Mouse (Mus musculus): Measurements from ENCODE around the gene Pacrg.

The Pacrg gene

GRCm38 (mm10) chr17:10624699-10625424 lies 215.2 kb downstream of the Pacrg start:
- no peak for DNase-seq

DNA sequence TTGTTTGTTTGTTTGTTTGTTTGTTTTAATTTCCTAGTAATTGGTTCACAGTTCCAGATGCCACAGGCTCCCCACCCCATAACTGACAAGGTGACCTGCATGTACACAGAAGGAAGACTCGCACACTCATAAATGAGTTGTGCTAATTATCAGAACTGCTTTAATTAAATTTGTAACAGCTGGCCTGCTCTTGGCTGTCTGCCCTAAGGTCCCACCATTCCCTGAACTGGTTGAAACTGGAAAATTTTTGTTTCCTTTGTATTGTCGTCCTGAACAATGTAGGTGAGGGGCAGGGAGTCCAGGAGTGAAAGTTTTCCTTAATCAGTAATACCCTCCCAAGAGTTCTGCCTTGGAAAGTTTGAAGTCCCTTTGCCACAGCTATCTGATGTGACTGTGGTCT lies 219.5 kb downstream of the Pacrg start:
- DNase-seq = no peak

- peak; percentile 23 to 38 for DNase-seq
Observed at GRCm38 (mm10) chr17:10619881-10620280, 220.2 kb downstream of the Pacrg start.

- DNase-seq = peak; percentile 53 to 63
Observed at GRCm38 (mm10) chr17:10617656-10618055, 222.5 kb downstream of the Pacrg start.

GRCm38 (mm10) chr17:10615611-10616010 lies 224.5 kb downstream of the Pacrg start:
- no peak for DNase-seq

DNA sequence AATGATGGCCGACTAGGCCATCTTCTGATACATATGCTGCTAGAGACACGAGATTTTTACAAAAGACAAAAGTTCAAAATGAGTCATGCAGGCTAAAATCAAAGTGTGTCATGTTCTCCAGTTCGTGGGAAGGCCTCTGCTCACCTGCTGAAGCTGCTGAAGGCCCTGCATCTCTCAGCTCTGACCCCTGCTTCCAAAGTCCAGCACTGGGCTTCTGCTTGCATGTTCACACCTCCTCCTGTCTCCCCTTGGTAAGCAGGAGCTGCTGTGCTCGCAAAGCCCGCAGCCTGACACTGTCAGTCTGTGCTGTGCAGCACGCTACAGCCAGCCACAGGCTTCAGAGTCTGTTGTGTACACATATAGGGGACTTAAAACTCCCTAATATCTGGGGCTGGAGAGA lies 225.4 kb downstream of the Pacrg start:
- no peak for DNase-seq

GRCm38 (mm10) chr17:10611626-10612025 lies 228.5 kb downstream of the Pacrg start:
- no peak for DNase-seq

DNA sequence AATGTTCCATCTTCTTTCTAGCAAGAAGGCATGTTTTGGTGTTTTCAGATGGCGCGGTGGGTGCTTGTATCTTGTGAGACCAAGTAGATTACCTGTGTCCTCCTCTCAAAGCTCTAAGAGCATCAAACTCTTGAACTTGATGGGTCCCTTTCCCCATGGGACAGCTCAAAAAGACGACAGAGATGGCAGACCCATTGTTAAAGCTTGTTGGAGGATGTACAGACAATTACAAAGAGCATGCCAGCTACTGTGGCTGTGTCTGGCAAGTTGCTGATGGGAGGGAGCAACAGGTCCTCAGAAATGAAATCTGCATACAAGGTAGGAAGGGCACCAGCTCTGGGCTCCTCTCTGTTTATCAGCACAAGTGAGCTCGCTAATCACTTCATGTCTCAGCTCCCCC lies 232.0 kb downstream of the Pacrg start:
- DNase-seq = no peak

DNA sequence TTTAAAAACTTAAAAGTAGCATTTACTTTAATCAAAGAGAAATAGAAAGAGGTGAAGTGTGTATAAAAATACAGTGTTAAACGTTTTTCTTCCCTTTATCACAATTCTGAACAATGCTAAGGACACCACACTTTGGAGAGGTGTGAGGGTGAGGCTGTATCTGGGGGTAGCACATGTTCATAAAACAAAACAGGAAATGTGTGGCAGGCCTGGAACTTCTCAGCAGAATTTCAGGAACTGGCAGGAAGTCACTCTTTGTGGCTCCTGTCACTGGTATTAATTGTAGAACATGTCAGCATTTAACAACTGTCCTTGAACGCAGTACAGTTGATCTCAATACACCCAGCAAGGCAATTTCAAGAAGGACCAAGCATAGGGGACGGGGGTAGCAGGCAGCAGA lies 234.0 kb downstream of the Pacrg start:
- DNase-seq = no peak

DNA sequence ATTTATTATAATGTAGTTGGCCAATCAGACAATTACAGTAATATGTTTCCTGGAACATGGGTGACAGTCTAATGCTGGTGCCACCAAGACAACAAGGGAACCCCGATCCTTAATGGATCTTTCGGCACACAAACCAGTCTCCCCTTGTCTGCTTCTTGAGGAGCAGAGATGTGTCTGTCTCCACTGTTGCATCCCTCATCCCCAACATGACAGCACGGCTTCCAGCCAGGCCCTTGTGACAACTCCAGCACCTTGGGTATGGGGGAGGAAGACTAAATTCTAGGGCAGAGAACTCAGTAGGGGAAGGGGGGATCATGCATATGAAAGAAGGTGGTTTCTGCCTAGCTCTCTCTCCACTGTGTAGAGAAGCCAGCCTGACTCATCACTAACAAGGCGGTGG lies 242.4 kb downstream of the Pacrg start:
- DNase-seq = no peak

- no peak for DNase-seq
Observed at GRCm38 (mm10) chr17:10589604-10590003, 250.5 kb downstream of the Pacrg start.

DNA sequence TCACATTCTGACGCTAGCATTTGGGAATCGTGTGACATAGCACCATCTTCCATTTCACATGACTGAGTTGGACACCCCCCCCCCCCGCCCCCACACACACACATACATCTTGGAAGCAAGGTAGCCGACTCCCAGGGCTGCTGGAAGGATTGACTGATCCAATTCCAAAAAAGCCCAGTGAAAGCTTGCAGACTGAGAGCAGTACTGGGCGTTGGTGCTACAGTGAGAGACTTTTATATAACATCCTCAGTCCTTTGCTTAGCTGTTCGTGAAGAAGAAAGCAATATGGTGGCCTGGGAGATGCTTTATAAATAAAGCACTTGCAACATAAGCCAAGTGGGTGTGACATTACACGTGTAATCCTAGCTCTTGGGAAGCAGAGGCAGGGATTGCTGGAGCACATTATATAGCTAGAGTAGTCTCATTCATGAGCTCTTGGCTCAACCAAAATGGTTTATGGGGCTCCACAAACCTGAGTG lies 251.2 kb downstream of the Pacrg start:
- no peak for DNase-seq

- DNase-seq = no peak
Observed at GRCm38 (mm10) chr17:10583301-10583700, 256.8 kb downstream of the Pacrg start.

DNA sequence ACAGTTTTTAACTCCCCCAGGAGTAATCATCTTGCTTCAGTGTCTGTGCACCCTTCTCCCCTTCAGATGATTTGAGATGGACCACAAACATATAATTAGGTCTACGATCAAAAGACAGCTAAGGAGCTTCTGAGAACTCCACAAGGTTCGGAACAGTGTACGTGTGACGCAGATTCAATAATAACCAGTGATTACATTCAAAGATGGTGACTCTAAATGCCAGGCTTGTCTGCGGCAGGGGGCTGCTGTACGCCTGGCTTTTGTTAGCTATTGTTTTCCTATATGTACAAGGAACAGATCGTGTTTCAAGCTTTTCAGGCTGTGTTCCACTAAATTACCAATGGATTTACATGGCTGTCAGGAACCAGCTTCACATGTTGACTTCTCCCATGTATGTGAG lies 264.8 kb downstream of the Pacrg start:
- no peak for DNase-seq

DNA sequence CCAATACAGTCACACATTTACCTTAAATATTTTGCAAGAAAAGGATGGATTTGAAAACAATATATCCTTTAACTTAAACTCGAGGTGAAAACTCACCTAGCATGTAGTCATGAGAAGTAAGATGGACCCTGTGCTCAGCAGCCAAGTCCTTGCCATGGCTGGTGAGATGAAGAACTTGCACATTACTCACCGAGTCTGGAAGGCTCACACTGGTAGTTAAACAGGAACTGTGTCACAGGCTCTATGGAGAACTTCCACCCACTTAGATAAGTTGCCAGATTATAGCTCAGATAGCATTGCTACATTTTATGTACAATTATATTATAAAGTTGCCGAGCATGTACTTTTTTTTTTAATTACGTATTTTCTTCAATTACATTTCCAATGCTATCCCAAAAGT lies 267.7 kb downstream of the Pacrg start:
- DNase-seq = no peak

- DNase-seq = no peak
Observed at GRCm38 (mm10) chr17:10569270-10569669, 270.8 kb downstream of the Pacrg start.

- no peak for DNase-seq
Observed at GRCm38 (mm10) chr17:10567411-10567810, 272.7 kb downstream of the Pacrg start.

DNA sequence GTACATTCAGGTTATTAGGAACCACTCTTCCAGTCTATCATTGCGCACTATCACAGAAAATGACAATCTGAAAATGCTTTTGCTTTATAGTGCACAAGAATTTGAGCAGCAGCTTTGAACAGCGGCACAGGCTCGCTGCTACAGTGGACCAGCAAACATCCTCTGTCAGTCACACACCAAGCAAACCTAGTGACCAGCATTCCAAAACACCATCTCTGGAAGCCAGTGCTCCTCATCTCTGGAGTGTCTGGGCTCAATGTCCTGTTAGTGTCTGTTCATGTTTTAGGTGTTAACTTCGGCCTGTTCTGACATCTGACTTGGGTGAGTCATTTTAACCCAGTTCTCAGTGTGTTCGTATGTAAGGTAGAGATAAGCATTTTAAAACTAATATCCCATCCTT lies 275.9 kb downstream of the Pacrg start:
- no peak for DNase-seq

GRCm38 (mm10) chr17:10562871-10563270 lies 277.2 kb downstream of the Pacrg start:
- no peak for DNase-seq

DNA sequence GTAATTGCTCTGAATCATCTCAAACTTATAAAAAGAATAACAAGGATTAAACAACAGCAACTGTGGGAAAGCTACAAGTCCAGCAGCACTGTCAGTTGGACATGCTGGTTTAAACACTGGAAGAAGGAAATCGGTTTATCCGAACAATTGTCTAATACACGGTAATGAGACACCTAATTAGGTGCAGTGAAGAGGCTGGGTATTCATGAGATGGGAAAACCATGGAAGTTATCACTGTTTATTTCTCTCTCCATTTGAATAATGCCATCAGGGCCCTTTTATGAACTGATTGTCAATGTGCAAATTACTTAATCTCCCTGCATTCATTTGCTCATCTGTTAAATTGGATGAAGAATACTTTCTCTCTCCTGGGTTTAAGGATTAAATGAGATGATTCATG lies 280.1 kb downstream of the Pacrg start:
- DNase-seq = no peak

GRCm38 (mm10) chr17:10558671-10559070 lies 281.4 kb downstream of the Pacrg start:
- DNase-seq = no peak

DNA sequence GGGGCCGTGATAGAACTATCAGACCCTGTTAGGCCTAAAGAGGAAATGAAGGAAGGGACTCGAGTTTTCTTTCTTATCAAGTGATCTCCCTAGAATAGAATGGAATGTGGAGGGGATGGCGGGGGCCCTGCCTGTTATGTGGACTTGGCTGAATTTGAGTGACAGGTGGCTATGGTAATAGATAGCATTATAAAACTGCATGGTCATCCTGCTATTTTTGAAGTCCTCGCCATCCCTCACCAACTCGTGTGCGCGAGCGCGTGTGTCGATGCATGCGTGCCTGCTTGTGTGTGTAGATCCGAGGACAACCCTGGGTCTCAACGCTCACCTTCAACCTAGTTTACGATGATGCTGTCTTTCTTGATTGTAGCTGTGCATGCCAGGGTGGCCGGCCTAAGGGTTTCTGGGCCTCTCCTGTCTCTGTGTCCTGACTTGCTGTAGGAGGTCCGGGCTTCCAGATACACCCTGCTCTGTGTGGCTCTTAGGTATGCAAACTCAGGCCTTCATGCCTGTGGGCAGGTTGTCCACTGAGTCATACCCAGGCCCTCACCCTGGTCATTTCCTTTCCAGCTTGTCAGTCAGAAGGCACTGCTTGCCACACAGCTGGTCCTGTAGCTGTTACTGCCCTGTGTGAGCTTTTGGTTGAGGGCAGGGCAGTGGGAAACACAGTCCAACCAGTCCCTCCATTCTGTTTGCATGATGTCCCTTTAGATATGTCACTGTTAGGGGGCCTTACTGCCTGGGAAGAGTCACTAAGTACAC lies 287.6 kb downstream of the Pacrg start:
- DNase-seq = no peak

GRCm38 (mm10) chr17:10550781-10551520 lies 289.2 kb downstream of the Pacrg start:
- no peak for DNase-seq

- no peak for DNase-seq
Observed at GRCm38 (mm10) chr17:10549825-10550224, 290.3 kb downstream of the Pacrg start.
